Mouse (Mus musculus) colon, adult 2 months (tissue): Measurements from ENCODE around the gene Itga3. TPM values are rescaled to one million over a fixed set of nuclear protein-coding genes. Genes with fewer than 3 reads are reported as not detected.

Experiments
- polyA plus RNA-seq: library from polyadenylated mRNA; depleted of rRNA; stranded (reverse); fragments of >200 nt; gene quantifications from 2 replicates; pipeline ENCODE4 v1.2.3, GENCODE M21; 2012; rRNA removed

The Itga3 gene
- 104 and 107 TPM in 2 replicates for polyA plus RNA-seq

GRCm38 (mm10) chr11:95076536-95077111 is at the start of gene Itga3:
Gene Itga3, minus strand, starts transcription at chr11:95076801.

GRCm38 (mm10) chr11:95119990-95120632 is 43.5 kb upstream of the Itga3 start, which contains the start of gene Dlx3:
Gene Dlx3, plus strand, starts transcription at chr11:95120119.

GRCm38 (mm10) chr11:95041139-95041609 is 35.4 kb downstream of the Itga3 start, which contains the start of gene Pdk2:
Gene Pdk2, minus strand, starts transcription at chr11:95041354.

GRCm38 (mm10) chr11:95009629-95010014 is 67.0 kb downstream of the Itga3 start, which contains the start of gene Samd14:
Gene Samd14, plus strand, starts transcription at chr11:95009879.

Other genes with a start within 250 kb of the Itga3 start
- gene Col1a1, start 140.6 kb downstream of the Itga3 start, polyA plus RNA-seq = 91.9 and 122 TPM in 2 replicates
- gene Hils1, start 109.2 kb downstream of the Itga3 start, polyA plus RNA-seq = not detected in 2 replicates
- gene Sgca, start 100.5 kb downstream of the Itga3 start, polyA plus RNA-seq = 23.1 and 34.9 TPM in 2 replicates
- 28.7 and 34.4 TPM in 2 replicates for gene Ppp1r9b, start 85.8 kb downstream of the Itga3 start, polyA plus RNA-seq
- 6.8 and 7.7 TPM in 2 replicates for gene Samd14, start 66.9 kb downstream of the Itga3 start, polyA plus RNA-seq
- 70.6 and 78.0 TPM in 2 replicates for gene Pdk2, start 35.4 kb downstream of the Itga3 start, polyA plus RNA-seq
- 0.14 TPM in 1 of 2 replicates, not detected in the other for gene Dlx3, start 43.3 kb upstream of the Itga3 start, polyA plus RNA-seq
- not detected in 2 replicates for gene Dlx4, start 69.5 kb upstream of the Itga3 start, polyA plus RNA-seq
- not detected in 2 replicates for gene Tac4, start 184.7 kb upstream of the Itga3 start, polyA plus RNA-seq
- gene Kat7, start 233.4 kb upstream of the Itga3 start, polyA plus RNA-seq = 23.2 and 26.3 TPM in 2 replicates